Mouse (Mus musculus): ENCODE data around the gene Bfsp2.

DNA sequence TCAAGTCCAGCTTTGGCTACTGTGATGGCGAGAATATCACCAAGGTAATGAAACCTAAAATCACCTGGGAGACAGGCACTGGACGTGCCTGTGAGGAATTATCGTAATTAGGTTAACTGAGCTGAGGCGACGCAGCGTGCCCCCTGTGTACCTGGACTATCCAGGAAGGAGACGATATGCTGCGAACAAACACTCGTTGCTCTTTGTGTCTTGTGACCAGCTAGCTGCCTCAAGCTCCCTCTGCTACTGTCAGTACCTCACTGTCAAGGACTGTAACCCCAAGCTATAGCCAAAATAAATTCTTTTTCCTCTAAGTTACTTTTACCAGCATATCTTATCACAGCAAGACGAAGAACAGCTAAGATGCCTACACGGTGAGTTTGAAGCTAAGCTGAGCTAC is 87.0 kb downstream of the Bfsp2 start:
- no peak for TF ChIP-seq CTCF (IDR thresholded peaks at IDR 0.05; ENCODE audit: insufficient read depth, low read depth, low read length)
- TF ChIP-seq POLR2A (IDR thresholded peaks at IDR 0.05; ENCODE audit: insufficient read depth, low read depth, low read length), result no peak
